Mouse (Mus musculus) MEL (cell line): ENCODE measurements around the gene Vtn. TPM values are rescaled to one million over a fixed set of nuclear protein-coding genes. Genes with fewer than 3 reads are reported as not detected.

Source experiments
- DNase-seq: peaks from one replicate; pipeline ENCODE4 v3.0.0; 2011; ENCODE audit warnings: low read depth, low spot score
- H3K27ac ChIP-seq: 2 replicates; pipeline ENCODE4 v1.5.1; 2012; ENCODE audit warnings: low read depth, mild to moderate bottlenecking, control low read depth, low read length, moderate library complexity; ENCODE audit not compliant: control insufficient read depth
- H3K27me3 ChIP-seq, 2 experiments: fragments of 150-350 bp in 1 of 2; sonication (generic) in 1 of 2; 2 replicates each; pipeline ENCODE4 v1.6.1; 2012; ENCODE audit warnings: low read length in 2 of 2, mild to moderate bottlenecking in 2 of 2, improper control_type of control experiment in 1 of 2, moderate library complexity in 1 of 2; ENCODE audit not compliant: insufficient read depth in 2 of 2, control insufficient read depth in 1 of 2
- H3K36me3 ChIP-seq, 2 experiments: 2 replicates each; pipeline ENCODE4 v1.6.1; 2012 to 2014; ENCODE audit warnings: low read length in 2 of 2, improper control_type of control experiment in 1 of 2, inconsistent platforms in 1 of 2, mild to moderate bottlenecking in 1 of 2; ENCODE audit not compliant: insufficient read depth in 2 of 2, control insufficient read depth in 1 of 2
- H3K4me1 ChIP-seq, 2 experiments: fragments of 150-350 bp in 1 of 2; sonication (generic) in 1 of 2; 2 replicates each; pipeline ENCODE4 v1.6.1; 2012; ENCODE audit warnings: low read length in 2 of 2, improper control_type of control experiment in 1 of 2, mild to moderate bottlenecking in 1 of 2; ENCODE audit not compliant: insufficient read depth in 2 of 2, control insufficient read depth in 1 of 2
- H3K4me3 ChIP-seq, 2 experiments: fragments of 150-350 bp in 1 of 2; sonication (generic) in 1 of 2; 2 replicates each; pipeline ENCODE4 v1.5.1; 2012; ENCODE audit warnings: low read depth in 2 of 2, low read length in 2 of 2, mild to moderate bottlenecking in 2 of 2, moderate library complexity in 2 of 2, control low read depth in 1 of 2, improper control_type of control experiment in 1 of 2; ENCODE audit not compliant: control insufficient read depth in 1 of 2, insufficient read depth in 1 of 2
- H3K79me2 ChIP-seq: 2 replicates; pipeline ENCODE4 v1.6.1; 2012; ENCODE audit warnings: mild to moderate bottlenecking, low read length, moderate library complexity; ENCODE audit not compliant: control insufficient read depth, poor library complexity, insufficient read depth
- H3K9ac ChIP-seq: 2 replicates; pipeline ENCODE4 v1.6.1; 2012; ENCODE audit warnings: low read depth, mild to moderate bottlenecking, control low read depth, low read length, moderate library complexity; ENCODE audit not compliant: control insufficient read depth, poor library complexity, severe bottlenecking
- H3K9me3 ChIP-seq: fragments of 150-350 bp; sonication (generic); replicated peaks from 2 replicates; pipeline ENCODE4 v1.6.1; 2012; ENCODE audit warnings: mild to moderate bottlenecking, low read length, improper control_type of control experiment, moderate library complexity; ENCODE audit not compliant: insufficient read depth
- BHLHE40 ChIP-seq: IDR thresholded peaks from 2 replicates; pipeline ENCODE4 v1.6.1; 2012; ENCODE audit warnings: low read depth, mild to moderate bottlenecking, inconsistent platforms, low read length, improper control_type of control experiment, borderline replicate concordance
- CHD1 ChIP-seq: IDR thresholded peaks from 2 replicates; pipeline ENCODE4 v1.6.1; 2012; ENCODE audit warnings: low read depth, mild to moderate bottlenecking, inconsistent platforms, low read length, improper control_type of control experiment
- CTCF ChIP-seq, 3 experiments: IDR thresholded peaks in 2 of 3; conservative IDR thresholded peaks in 1 of 3; 2 replicates each; pipeline ENCODE4 v1.5.1; 2011 to 2012; ENCODE audit warnings: low read length in 3 of 3, low read depth in 2 of 3, mild to moderate bottlenecking in 2 of 3, improper control_type of control experiment in 1 of 3, inconsistent platforms in 1 of 3, mixed read lengths in 1 of 3, moderate library complexity in 1 of 3; ENCODE audit not compliant: control insufficient read depth in 1 of 3, insufficient read depth in 1 of 3, poor library complexity in 1 of 3, severe bottlenecking in 1 of 3
- E2F4 ChIP-seq: IDR thresholded peaks from 2 replicates; pipeline ENCODE4 v1.6.1; 2011; ENCODE audit warnings: low read depth, low read length, improper control_type of control experiment, borderline replicate concordance
- ELF1 ChIP-seq: IDR thresholded peaks from 2 replicates; pipeline ENCODE4 v1.6.1; 2014; ENCODE audit warnings: low read depth, mild to moderate bottlenecking, inconsistent platforms, low read length, improper control_type of control experiment, moderate library complexity
- EP300 ChIP-seq, 2 experiments: IDR thresholded peaks; 2 replicates each; pipeline ENCODE4 v1.6.1; 2011; ENCODE audit warnings: improper control_type of control experiment in 2 of 2, low read length in 2 of 2, low read depth in 1 of 2, mild to moderate bottlenecking in 1 of 2
- ETS1 ChIP-seq: IDR thresholded peaks from 2 replicates; pipeline ENCODE4 v1.6.1; 2012; ENCODE audit warnings: low read depth, mild to moderate bottlenecking, inconsistent platforms, low read length, improper control_type of control experiment, moderate library complexity
- GABPA ChIP-seq: IDR thresholded peaks from 2 replicates; pipeline ENCODE4 v1.6.1; 2012; ENCODE audit warnings: low read depth, mild to moderate bottlenecking, inconsistent platforms, low read length, improper control_type of control experiment, moderate library complexity
- HCFC1 ChIP-seq: IDR thresholded peaks from 2 replicates; pipeline ENCODE4 v1.6.1; 2012; ENCODE audit warnings: low read depth, mild to moderate bottlenecking, inconsistent platforms, low read length, improper control_type of control experiment, moderate library complexity
- KAT2A ChIP-seq: conservative IDR thresholded peaks from 2 replicates; pipeline ENCODE4 v1.6.1; 2012; ENCODE audit warnings: low read depth, low read length, improper control_type of control experiment, inconsistent platforms
- MAFK ChIP-seq: IDR thresholded peaks from 2 replicates; pipeline ENCODE4 v1.6.1; 2011; ENCODE audit warnings: low read depth, mild to moderate bottlenecking, low read length, improper control_type of control experiment, borderline replicate concordance
- MAX ChIP-seq: IDR thresholded peaks from 2 replicates; pipeline ENCODE4 v1.6.1; 2011; ENCODE audit warnings: low read length, improper control_type of control experiment
- MEF2A ChIP-seq: IDR thresholded peaks from 2 replicates; pipeline ENCODE4 v1.6.1; 2014; ENCODE audit warnings: low read depth, mild to moderate bottlenecking, inconsistent platforms, low read length, improper control_type of control experiment; ENCODE audit not compliant: poor library complexity, insufficient replicate concordance, severe bottlenecking; ENCODE audit errors: extremely low read depth
- MXI1 ChIP-seq: IDR thresholded peaks from 2 replicates; pipeline ENCODE4 v1.6.1; 2011; ENCODE audit warnings: mild to moderate bottlenecking, low read depth, low read length, improper control_type of control experiment
- NELFE ChIP-seq: IDR thresholded peaks from 2 replicates; pipeline ENCODE4 v1.6.1; 2011; ENCODE audit warnings: low read depth, low read length, improper control_type of control experiment
- NRF1 ChIP-seq: IDR thresholded peaks from 2 replicates; pipeline ENCODE4 v1.6.1; 2014; ENCODE audit warnings: low read depth, mild to moderate bottlenecking, inconsistent platforms, low read length, improper control_type of control experiment, moderate library complexity; ENCODE audit not compliant: poor library complexity, insufficient read depth, severe bottlenecking
- POLR2A ChIP-seq, 2 experiments: IDR thresholded peaks; 2 replicates each; pipeline ENCODE4 v1.6.1; 2011 to 2012; ENCODE audit warnings: low read length in 2 of 2, mild to moderate bottlenecking in 2 of 2, control low read depth in 1 of 2, improper control_type of control experiment in 1 of 2, low read depth in 1 of 2, moderate library complexity in 1 of 2; ENCODE audit not compliant: control insufficient read depth in 1 of 2, insufficient read depth in 1 of 2, poor library complexity in 1 of 2
- POLR2AphosphoS2 ChIP-seq: IDR thresholded peaks from 2 replicates; pipeline ENCODE4 v1.6.1; 2011; ENCODE audit warnings: low read length, improper control_type of control experiment
- POLR2AphosphoS5 ChIP-seq: IDR thresholded peaks from 2 replicates; pipeline ENCODE4 v1.6.1; 2012; ENCODE audit warnings: low read depth, borderline replicate concordance, mild to moderate bottlenecking, inconsistent platforms, low read length, moderate library complexity, mixed read lengths
- RAD21 ChIP-seq: IDR thresholded peaks from 2 replicates; pipeline ENCODE4 v1.6.1; 2011; ENCODE audit warnings: mild to moderate bottlenecking, low read depth, low read length, improper control_type of control experiment
- RCOR1 ChIP-seq: IDR thresholded peaks from 2 replicates; pipeline ENCODE4 v1.6.1; 2012; ENCODE audit warnings: low read depth, mild to moderate bottlenecking, inconsistent platforms, low read length, improper control_type of control experiment
- SMC3 ChIP-seq: IDR thresholded peaks from 2 replicates; pipeline ENCODE4 v1.6.1; 2011; ENCODE audit warnings: low read depth, low read length, improper control_type of control experiment
- TAL1 ChIP-seq: IDR thresholded peaks from 2 replicates; pipeline ENCODE4 v1.6.1; 2012; ENCODE audit warnings: mild to moderate bottlenecking, inconsistent platforms, low read length, moderate library complexity, mixed read lengths
- TBP ChIP-seq: IDR thresholded peaks from 2 replicates; pipeline ENCODE4 v1.8.0; 2011; ENCODE audit warnings: low read depth, low read length, improper control_type of control experiment
- UBTF ChIP-seq: IDR thresholded peaks from 2 replicates; pipeline ENCODE4 v1.6.1; 2012; ENCODE audit warnings: low read depth, mild to moderate bottlenecking, inconsistent platforms, low read length, improper control_type of control experiment, moderate library complexity, borderline replicate concordance; ENCODE audit not compliant: insufficient read depth
- USF1 ChIP-seq: IDR thresholded peaks from 2 replicates; pipeline ENCODE4 v1.6.1; 2014; ENCODE audit warnings: low read depth, mild to moderate bottlenecking, inconsistent platforms, low read length, improper control_type of control experiment, moderate library complexity
- ZC3H11A ChIP-seq: IDR thresholded peaks from 2 replicates; pipeline ENCODE4 v1.6.1; 2012; ENCODE audit warnings: low read depth, mild to moderate bottlenecking, inconsistent platforms, low read length, improper control_type of control experiment
- ZMIZ1 ChIP-seq: IDR thresholded peaks from 2 replicates; pipeline ENCODE4 v1.6.1; 2012; ENCODE audit warnings: low read depth, mild to moderate bottlenecking, inconsistent platforms, low read length, improper control_type of control experiment, moderate library complexity
- ZNF384 ChIP-seq: IDR thresholded peaks from 2 replicates; pipeline ENCODE4 v1.6.1; 2012; ENCODE audit warnings: low read depth, mild to moderate bottlenecking, inconsistent platforms, low read length, improper control_type of control experiment
- polyA plus RNA-seq, 2 experiments: library from polyadenylated mRNA; stranded (reverse) in 1 of 2; unstranded in 1 of 2; fragments of >175 nt in 1 of 2; fragments of >200 nt in 1 of 2; gene quantifications; 2 replicates each; pipeline versions ENCODE4 v1.2.1 to v1.2.4; 2012; ENCODE audit warnings: low replicate concordance in 2 of 2, low read depth in 1 of 2; ENCODE audit not compliant: insufficient read length in 2 of 2, insufficient read depth in 1 of 2, missing spikeins in 1 of 2
- total RNA-seq: library from RNA; depleted of rRNA; stranded (reverse); fragments of 300-350 nt; gene quantifications from 2 replicates; pipeline ENCODE4 v1.2.3, GENCODE M21; 2012

Gene Vtn
- total and polyA plus RNA-seq, 3 experiments, result 0.18 TPM; not detected in 2

DNA sequence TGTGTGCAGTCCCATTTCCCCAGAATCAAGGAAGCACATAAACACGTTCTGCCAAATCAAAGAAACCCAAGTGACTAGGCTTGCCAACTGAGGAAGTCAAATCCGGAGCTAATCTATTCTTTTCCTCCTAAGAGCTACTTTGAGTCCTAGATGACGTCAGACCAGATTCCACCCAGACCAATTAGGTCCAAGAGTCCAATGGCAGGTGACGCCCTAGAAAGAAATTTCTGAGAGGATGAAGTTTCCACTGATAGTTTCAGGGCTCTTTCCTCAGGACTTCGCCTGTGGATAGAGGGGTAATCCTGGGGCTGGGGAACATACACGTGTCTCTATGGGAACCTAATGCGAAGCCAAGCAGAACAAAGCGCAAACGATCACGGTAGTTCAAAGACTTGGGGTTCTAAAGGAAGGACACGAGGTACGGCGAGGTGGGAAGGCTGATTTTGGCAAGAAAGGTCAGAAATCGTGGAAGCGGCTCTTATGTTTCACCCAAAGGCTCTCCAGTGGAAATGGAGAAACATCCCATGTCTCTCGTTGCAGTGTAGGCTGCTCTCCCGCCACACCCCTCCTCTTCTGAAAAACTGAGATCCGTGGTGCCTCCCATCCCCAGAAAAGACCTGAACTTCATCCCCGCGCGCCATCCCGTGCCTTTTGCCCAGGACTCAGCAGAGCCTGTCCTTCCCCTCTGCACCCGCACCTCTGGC is 36.6 kb downstream of the Vtn start:
- H3K36me3 ChIP-seq, result peaks cover 3 to 25% of the 10 kb centered on the region in 2 experiments
- peak overlapping the region; percentile 29; the same call in 1 of the 2 replicates for H3K27ac ChIP-seq
- H3K9me3 ChIP-seq, result no peaks in the 10 kb centered on the region
- peaks cover 23% of the 10 kb centered on the region for H3K79me2 ChIP-seq
- peak overlapping the region; percentile 48 for H3K9ac ChIP-seq
- peaks cover 0 to 34% of the 10 kb centered on the region in 2 experiments; a peak in 3 of 4 replicates for H3K4me1 ChIP-seq
- peak; percentile 76 for DNase-seq
- peak overlapping the region; percentile 67 to 81 for H3K4me3 ChIP-seq
- no peaks in the 10 kb centered on the region for H3K27me3 ChIP-seq
- TF ChIP-seq EP300 (IDR thresholded peaks at IDR 0.05; ENCODE audit: low read depth in 1 of 2, low read length in 2 of 2), result no peak
- no peak for TF ChIP-seq ELF1
- TF ChIP-seq USF1, result no peak
- TF ChIP-seq MAX, result peak; percentile 65
- TF ChIP-seq RCOR1, result peak; percentile 67
- no peak for TF ChIP-seq CHD1
- no peak for TF ChIP-seq TAL1
- TF ChIP-seq HCFC1, result no peak
- no peak for TF ChIP-seq E2F4
- no peak for TF ChIP-seq MAFK
- no peak for TF ChIP-seq SMC3
- no peak for TF ChIP-seq NRF1
- TF ChIP-seq MEF2A, result no peak
- TF ChIP-seq ZMIZ1, result no peak
- TF ChIP-seq NELFE, result no peak
- no peak for TF ChIP-seq POLR2A (IDR thresholded peaks at IDR 0.05; ENCODE audit: control insufficient read depth in 1 of 2, insufficient read depth in 1 of 2, low read depth in 1 of 2, low read length in 2 of 2, poor library complexity in 1 of 2)
- TF ChIP-seq ZC3H11A, result no peak
- TF ChIP-seq, all 39 proteins: peak for 2

DNA sequence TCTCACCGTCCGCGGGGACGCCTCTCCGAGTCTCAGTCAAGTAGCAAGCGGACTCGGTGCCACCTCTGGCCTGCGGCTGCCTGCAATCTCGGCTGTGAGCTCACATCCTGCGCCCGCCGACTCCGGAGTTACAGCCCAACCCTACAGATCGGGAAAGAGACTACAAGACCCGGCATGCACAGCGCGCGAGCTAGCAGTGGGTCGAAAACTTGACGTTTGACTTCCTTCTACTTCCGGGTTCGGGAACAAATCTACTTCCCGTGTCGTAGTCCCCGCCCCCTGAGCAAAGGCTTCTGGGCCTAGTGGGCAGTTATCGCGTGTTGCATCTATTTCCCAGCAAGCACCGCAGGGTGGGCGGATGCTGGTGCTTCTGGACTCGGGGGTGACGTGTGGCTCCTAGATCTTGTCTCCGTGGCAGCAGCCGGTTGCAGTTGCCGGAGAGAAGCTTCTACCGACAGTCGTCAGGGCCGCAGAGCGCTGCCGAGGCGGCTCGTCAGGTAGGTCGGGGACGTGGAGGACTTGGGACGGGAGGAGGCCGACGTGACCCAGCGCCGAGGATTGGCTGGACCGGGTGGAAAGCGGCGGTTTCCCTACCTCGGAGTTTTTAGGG is 37.3 kb downstream of the Vtn start, which contains the start of the genes Tnfaip1 and Ift20:
Tnfaip1 (minus strand) TSS at position 253 of the 610 bp plus-strand sequence.
Ift20 (plus strand) TSS at position 282 of the 610 bp plus-strand sequence.
- Histone ChIP-seq H3K4me1 (peaks cover 0 to 34% of the 10 kb centered on the region in 2 experiments; a peak in 3 of 4 replicates), H3K4me3 (peak within 1 kb of the TSS; percentile 76 to 87), H3K9ac (peak within 1 kb of the TSS; percentile 87), H3K27ac (peak within 1 kb of the TSS; percentile 66), H3K9me3 (no peaks in the 10 kb centered on the region), H3K36me3 (peaks cover 4 to 25% of the 10 kb centered on the region in 2 experiments), H3K27me3 (no peaks in the 10 kb centered on the region), H3K79me2 (peaks cover 23% of the 10 kb centered on the region)
- DNase-seq, result peak; percentile 100
- TF ChIP-seq UBTF (0 out of 2 replicates have a peak, but pooled peaks have one; percentile 51), ETS1 (peak; percentile 92), KAT2A (peak; percentile 99), CTCF (IDR thresholded peaks at IDR 0.05 in 2 of 3, conservative IDR thresholded peaks at IDR 0.05 in 1 of 3; ENCODE audit: control insufficient read depth in 1 of 3, insufficient read depth in 1 of 3, low read depth in 2 of 3, low read length in 3 of 3, poor library complexity in 1 of 3, severe bottlenecking in 1 of 3) (0 out of 6 replicates have a peak, but pooled peaks of 1 of the 3 experiments have one; percentile 5), POLR2AphosphoS2 (peak; percentile 96), TBP (peak; percentile 88), ELF1 (peak; percentile 92), TAL1 (no peak), POLR2AphosphoS5 (no peak), MXI1 (peak; percentile 96), BHLHE40 (peak; percentile 4; the same call in 1 of the 2 replicates), SMC3 (peak; percentile 9; the same call in 1 of the 2 replicates), MAFK (no peak), RAD21 (no peak), GABPA (peak; percentile 51; the same call in 1 of the 2 replicates), ZNF384 (no peak; the same call in 1 of the 2 replicates)
